Mouse (Mus musculus) layer of hippocampus, adult 2 months (tissue): Measurements from ENCODE around the gene Rps6kb1. TPM values are rescaled to one million over a fixed set of nuclear protein-coding genes. Genes with fewer than 3 reads are reported as not detected.
"Not testable (repeated sequence)": the region's sequence is repeated elsewhere in the genome, so short reads cannot be mapped to it uniquely, and the experiment has no call there.

Experiments used
- DNase-seq, 2 experiments: peaks; one replicate each; pipeline ENCODE4 v3.0.0; 2022; ENCODE audit warnings: low spot score in 2 of 2
- H3K27ac ChIP-seq: fragments of 200-600 bp; 2 replicates; pipeline ENCODE4 v1.8.1; 2022
- H3K4me3 ChIP-seq: fragments of 200-600 bp; 2 replicates; pipeline ENCODE4 v1.8.1; 2022; ENCODE audit warnings: mild to moderate bottlenecking
- CTCF ChIP-seq: fragments of 200-600 bp; conservative IDR thresholded peaks from 2 replicates; pipeline ENCODE4 v1.8.1; 2022; ENCODE audit warnings: antibody characterized with exemption, mild to moderate bottlenecking, moderate library complexity
- total RNA-seq, 2 experiments: library from RNA; stranded (reverse); gene quantifications; 2 replicates each; pipeline ENCODE4 v1.2.3; 2021

Rps6kb1 gene
- total RNA-seq, 2 experiments from 2014 or later = 43.8 to 44.2 TPM

- Histone ChIP-seq H3K4me3 (peak overlapping the region; percentile 89), H3K27ac (0 out of 2 replicates have a peak overlapping the region, but pooled peaks have one; percentile 84)
- no peak for TF ChIP-seq CTCF
- no peak for DNase-seq
Measured at GRCm38 (mm10) chr11:86545556-86545955, 951 bp upstream of the Rps6kb1 start.

GRCm38 (mm10) chr11:86543960-86544638, 506 bp downstream of the Rps6kb1 start:
- TF ChIP-seq CTCF = no peak
- DNase-seq = no peak
- Histone ChIP-seq H3K27ac (peak overlapping the region; percentile 92), H3K4me3 (peak overlapping the region; percentile 89)

GRCm38 (mm10) chr11:86542851-86543250, 1.8 kb downstream of the Rps6kb1 start:
- no peak for TF ChIP-seq CTCF
- no peak for DNase-seq
- Histone ChIP-seq H3K27ac (no peak overlapping the region), H3K4me3 (no peak overlapping the region)

GRCm38 (mm10) chr11:86540476-86540845, 4.1 kb downstream of the Rps6kb1 start:
- no peak for TF ChIP-seq CTCF
- Histone ChIP-seq H3K4me3 (no peak overlapping the region), H3K27ac (no peak overlapping the region)
- DNase-seq = no peak

- Histone ChIP-seq H3K4me3 (no peak overlapping the region), H3K27ac (no peak overlapping the region)
- DNase-seq = no peak
- TF ChIP-seq CTCF = no peak
Measured at GRCm38 (mm10) chr11:86539716-86540475, 4.7 kb downstream of the Rps6kb1 start.

- no peak for TF ChIP-seq CTCF
- H3K27ac ChIP-seq = no peak overlapping the region
Measured at GRCm38 (mm10) chr11:86538786-86539185, 5.8 kb downstream of the Rps6kb1 start.

GRCm38 (mm10) chr11:86534201-86534910, 10.2 kb downstream of the Rps6kb1 start:
- no peak for TF ChIP-seq CTCF
- H3K4me3 ChIP-seq = no peak overlapping the region
- DNase-seq = no peak
- no peak overlapping the region for H3K27ac ChIP-seq

More at GRCm38 (mm10) chr11:86538786-86539185, 5.8 kb downstream of the Rps6kb1 start:
- H3K4me3 ChIP-seq = no peak overlapping the region
- no peak for DNase-seq

- not testable (repeated sequence) for DNase-seq, H3K27ac ChIP-seq, H3K4me3 ChIP-seq
Measured at GRCm38 (mm10) chr11:86533302-86533701, 11.3 kb downstream of the Rps6kb1 start.

GRCm38 (mm10) chr11:86532834-86533233, 11.8 kb downstream of the Rps6kb1 start:
- H3K27ac ChIP-seq = no peak overlapping the region
- peak in 1 of 2 experiments; percentile 20 for DNase-seq
- TF ChIP-seq CTCF = peak; percentile 86
- no peak overlapping the region for H3K4me3 ChIP-seq

GRCm38 (mm10) chr11:86527528-86527927, 17.1 kb downstream of the Rps6kb1 start:
- no peak overlapping the region for H3K4me3 ChIP-seq
- no peak for TF ChIP-seq CTCF
- no peak for DNase-seq
- H3K27ac ChIP-seq = no peak overlapping the region

GRCm38 (mm10) chr11:86519751-86520150, 24.9 kb downstream of the Rps6kb1 start:
- Histone ChIP-seq H3K27ac (no peak overlapping the region), H3K4me3 (no peak overlapping the region)
- no peak for TF ChIP-seq CTCF
- no peak for DNase-seq

GRCm38 (mm10) chr11:86517229-86517628, 27.4 kb downstream of the Rps6kb1 start:
- Histone ChIP-seq H3K27ac (no peak overlapping the region), H3K4me3 (no peak overlapping the region)
- TF ChIP-seq CTCF = no peak
- DNase-seq = no peak

- TF ChIP-seq CTCF = no peak
- Histone ChIP-seq H3K27ac (no peak overlapping the region), H3K4me3 (no peak overlapping the region)
- no peak for DNase-seq
Measured at GRCm38 (mm10) chr11:86516620-86517019, 28.0 kb downstream of the Rps6kb1 start.
